Mouse (Mus musculus) WW6 (cell line): ENCODE measurements around the gene Nt5c3b.
A peak's percentile ranks its signal among the peaks of the same experiment; 100 is the strongest.

Source experiments
- DNase-seq: peaks from one replicate; pipeline ENCODE4 v3.0.0-alpha.2; 2013; ENCODE audit warnings: low read depth, low spot score

The Nt5c3b gene

DNA sequence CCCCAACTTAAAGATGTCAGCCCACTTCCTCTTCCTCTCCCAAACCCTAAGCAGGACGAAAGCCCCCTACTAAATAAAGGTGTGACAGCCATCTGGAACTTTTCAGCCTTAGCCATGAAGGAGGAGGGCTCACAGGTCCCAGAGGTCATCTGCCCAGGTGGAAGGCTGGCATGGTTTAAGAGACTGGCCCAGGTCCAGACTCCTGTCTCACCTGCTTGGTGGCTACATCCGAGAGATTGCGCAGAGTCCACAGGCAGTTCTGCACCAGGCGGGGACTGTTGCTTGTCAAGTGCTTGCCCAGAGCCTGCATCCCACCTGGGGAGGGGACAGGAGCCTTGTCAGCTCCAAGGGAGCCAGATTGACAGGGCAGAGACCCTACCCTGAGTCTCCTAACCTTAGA is 62.3 kb downstream of the Nt5c3b start:
- no peak for DNase-seq

DNA sequence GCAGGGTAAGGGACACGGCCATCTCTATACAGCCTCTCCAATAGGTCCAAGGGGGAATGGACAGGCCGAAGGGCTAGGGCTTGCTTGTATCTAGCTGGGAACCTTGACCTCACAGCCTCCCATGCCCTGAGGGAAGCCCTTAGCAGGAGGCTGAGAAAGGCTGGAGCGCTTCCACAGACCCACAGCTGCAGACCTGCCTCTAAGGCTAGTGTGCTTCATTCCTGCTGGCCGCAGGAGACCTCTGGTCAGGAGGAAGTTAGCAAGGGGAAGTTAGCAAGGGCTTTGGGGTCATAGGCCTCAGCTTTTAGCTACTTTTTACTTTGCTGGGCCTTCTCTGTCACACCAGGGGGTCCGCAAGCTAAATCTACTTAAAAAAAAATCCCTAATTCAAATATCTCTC is 63.2 kb downstream of the Nt5c3b start:
- DNase-seq, result no peak

- no peak for DNase-seq
Observed at GRCm38 (mm10) chr11:100377989-100378388, 63.6 kb downstream of the Nt5c3b start.

DNA sequence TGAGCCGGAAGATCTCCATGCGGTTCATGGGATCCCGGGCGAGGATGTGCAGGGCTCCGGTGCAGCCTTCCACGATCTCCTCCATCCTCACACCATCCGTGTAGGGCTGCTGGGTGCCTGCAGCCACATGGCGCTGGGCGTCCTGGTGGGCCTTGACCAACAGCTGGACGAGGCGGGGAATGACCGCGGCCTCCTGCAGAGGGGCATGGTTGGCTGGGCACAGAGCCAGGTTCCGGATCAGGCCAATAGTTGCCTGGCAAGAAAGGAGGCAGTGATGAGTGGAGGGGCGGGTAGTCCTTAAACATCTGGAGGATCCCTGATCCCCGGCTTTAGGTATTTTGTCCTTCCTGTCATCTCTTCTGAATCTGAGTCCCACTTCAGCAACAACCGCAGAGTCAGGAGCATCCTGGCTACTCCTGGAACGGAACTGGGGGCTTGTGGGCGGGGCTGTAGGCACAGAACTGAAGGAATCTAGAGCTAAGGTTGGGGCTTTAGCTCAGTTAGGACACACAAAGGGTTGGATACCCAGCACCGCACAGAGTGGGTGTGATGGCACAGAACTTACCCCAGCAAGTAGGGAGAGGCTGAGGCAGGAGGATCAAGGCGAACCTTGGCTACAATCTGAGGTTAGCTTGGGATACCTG is 64.7 kb downstream of the Nt5c3b start:
- no peak for DNase-seq

- DNase-seq, result peak; percentile 88
Observed at GRCm38 (mm10) chr11:100376005-100376404, 65.6 kb downstream of the Nt5c3b start.

DNA sequence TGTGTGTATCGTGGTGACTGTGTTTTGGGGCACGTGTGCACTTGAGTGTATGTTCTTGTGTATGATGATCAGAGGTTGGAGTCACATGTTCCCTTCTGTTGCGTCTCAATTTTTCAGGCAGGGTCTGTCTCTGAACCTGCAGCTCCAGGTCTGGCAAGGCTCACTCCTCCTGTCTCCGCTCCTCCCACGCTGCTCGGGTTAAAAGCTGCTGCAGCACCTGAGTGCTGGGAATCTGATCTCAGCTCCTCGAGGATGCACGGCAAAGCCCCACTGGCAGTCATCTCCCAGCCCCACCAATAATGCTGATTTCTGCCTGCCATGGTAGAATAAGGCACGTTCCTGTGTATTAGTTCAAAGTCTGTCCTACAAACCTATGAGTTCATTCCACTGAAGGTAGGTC is 66.5 kb downstream of the Nt5c3b start:
- DNase-seq, result no peak
